Comparison of ENCODE assay signal across 8 mouse cellular contexts in genomic region chr3:35574402-35574801, GRCm38 (mm10).
DNase-seq lines count a peak whose midpoint lies in the region; ATAC-seq lines count a peak whose summit lies in the region.

No protein-coding gene starts in this region.

- no peaks in the 10 kb centered on the region for H3K4me1 ChIP-seq in intestine, embryonic 15.5 days (replicated peaks)

- peak; percentile 2 for DNase-seq in cerebellum, adult 11 months
- no peak for DNase-seq in cerebellum, adult 9-11 months
- DNase-seq in urinary bladder, postnatal 14 days (ENCODE audit: low spot score), result peak; percentile 41
- no peak for DNase-seq in urinary bladder, adult 2 months (ENCODE audit: low spot score)
- DNase-seq in frontal cortex, adult 2 months (ENCODE audit: extremely low spot score in 1 of 2, low spot score in 1 of 2), result peak; percentile 36 to 84
- peak; percentile 18 to 22 for DNase-seq in left cerebral cortex, adult 8-10 months (ENCODE audit: low spot score in 2 of 2)
- DNase-seq in retina, adult 2 months (ENCODE audit: low read depth, low spot score), result peak; percentile 9

- H3K36me3 ChIP-seq in intestine, embryonic 15.5 days, result no peaks in the 10 kb centered on the region

- H3K9me3 ChIP-seq in intestine, embryonic 15.5 days, result no peaks in the 10 kb centered on the region

- no peaks in the 10 kb centered on the region for H3K27me3 ChIP-seq in intestine, embryonic 15.5 days (replicated peaks)

- H3K9ac ChIP-seq in intestine, embryonic 15.5 days, result no peak overlapping the region

- WGBS in intestine, embryonic 15.5 days, result 23% methylated on average over 10 of the region's 10 CpGs

- ATAC-seq in intestine, embryonic 15.5 days, result no peak

- H3K4me3 ChIP-seq in intestine, embryonic 15.5 days (replicated peaks), result no peak overlapping the region

- no peak overlapping the region for H3K27ac ChIP-seq in intestine, embryonic 15.5 days

- no peak overlapping the region for H3K4me2 ChIP-seq in intestine, embryonic 15.5 days (replicated peaks)

Comparison
In these comparisons a context has a peak if more than half of its experiments do, and no peak if none do; other contexts are left out.
1. DNase-seq: peak in cerebellum, adult 11 months (single experiment), urinary bladder, postnatal 14 days (single experiment), frontal cortex, adult 2 months (2 of 2), left cerebral cortex, adult 8-10 months (2 of 2) and retina, adult 2 months (single experiment); none in cerebellum, adult 9-11 months (single experiment) and urinary bladder, adult 2 months (single experiment).